Mouse (Mus musculus): ENCODE results near the gene Plek2. TPM values are rescaled to one million over a fixed set of nuclear protein-coding genes. Genes with fewer than 3 reads are reported as not detected.

The Plek2 gene
- polyA plus RNA-seq, 1 experiment, result not detected

- no peak for TF ChIP-seq GATA1 (IDR thresholded peaks at IDR 0.05; ENCODE audit: low read length)
Measured at GRCm38 (mm10) chr12:78862254-78862730, 44.5 kb downstream of the Plek2 start.

GRCm38 (mm10) chr12:78861496-78862253 lies 45.1 kb downstream of the Plek2 start, which contains the start of the genes Atp6v1d and Eif2s1:
Gene Atp6v1d (minus strand): TSS chr12:78861638.
Gene Eif2s1 (plus strand): TSS chr12:78861819.
- no peak for TF ChIP-seq GATA1 (IDR thresholded peaks at IDR 0.05; ENCODE audit: low read length)

DNA sequence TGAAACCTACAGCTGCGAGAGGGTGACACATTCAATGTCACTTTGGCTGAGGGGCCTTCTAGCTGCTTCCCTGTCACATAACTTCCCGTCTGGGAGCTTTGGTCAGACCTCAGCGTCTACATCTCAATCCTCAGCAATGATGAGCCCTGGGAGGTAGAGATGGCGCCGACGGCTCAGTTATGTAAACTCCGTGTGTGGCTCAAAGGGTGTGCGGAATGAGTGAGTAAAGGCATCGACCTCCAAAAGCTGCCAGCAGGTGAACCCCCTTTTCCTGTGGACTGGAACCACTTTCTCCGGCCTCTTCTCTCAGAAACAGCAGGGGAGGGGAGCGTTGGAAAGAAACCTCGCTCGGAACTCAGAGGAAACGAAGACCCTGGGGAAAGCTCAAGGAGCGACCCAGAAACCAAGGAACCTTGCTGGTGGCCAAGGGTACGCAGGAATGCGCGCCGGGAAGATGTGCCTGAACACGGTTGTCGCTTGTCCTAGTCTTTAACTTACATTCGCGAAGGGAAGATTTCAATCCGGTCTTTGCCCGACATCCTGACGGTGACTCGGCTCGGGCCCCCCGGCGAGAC lies 45.8 kb downstream of the Plek2 start:
- TF ChIP-seq GATA1 (IDR thresholded peaks at IDR 0.05; ENCODE audit: low read length), result no peak

DNA sequence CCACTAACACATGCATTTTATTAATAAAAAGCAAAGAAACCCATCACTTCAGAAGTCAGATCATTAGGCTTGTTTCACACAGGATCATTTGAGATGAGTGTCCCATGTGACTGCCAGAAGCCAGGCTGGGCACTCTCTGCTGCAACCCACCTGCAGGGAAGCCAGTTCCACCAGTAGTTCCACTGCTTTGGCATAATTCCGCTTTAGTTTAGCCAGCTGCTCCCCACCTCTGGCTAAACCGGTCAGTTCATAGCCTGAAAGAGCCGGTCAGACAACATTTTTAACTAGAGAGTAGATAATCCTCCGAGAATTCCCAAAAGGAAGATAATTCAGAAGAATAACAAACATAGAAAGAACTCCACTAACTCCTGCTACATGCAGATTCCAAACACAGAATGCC lies 58.5 kb downstream of the Plek2 start:
- TF ChIP-seq GATA1 (IDR thresholded peaks at IDR 0.05; ENCODE audit: low read length), result no peak

- TF ChIP-seq GATA1 (IDR thresholded peaks at IDR 0.05; ENCODE audit: low read length), result no peak
Measured at GRCm38 (mm10) chr12:78842429-78842828, 64.3 kb downstream of the Plek2 start.

- TF ChIP-seq GATA1 (IDR thresholded peaks at IDR 0.05; ENCODE audit: low read length), result no peak
Measured at GRCm38 (mm10) chr12:78839906-78840305, 66.9 kb downstream of the Plek2 start.

Other genes with a start within 250 kb of the Plek2 start
- gene Fam71d, start 215.4 kb downstream of the Plek2 start, polyA plus RNA-seq (2012), result not detected in 2 replicates
- gene Mpp5, start 158.1 kb downstream of the Plek2 start, polyA plus RNA-seq (2012), result 1.0 and 1.4 TPM in 2 replicates
- gene Atp6v1d, start 45.3 kb downstream of the Plek2 start, polyA plus RNA-seq (2012), result 4.3 and 4.7 TPM in 2 replicates
- gene Eif2s1, start 45.1 kb downstream of the Plek2 start, polyA plus RNA-seq (2012), result 23.1 and 30.1 TPM in 2 replicates
- 5.3 and 6.1 TPM in 2 replicates for gene Tmem229b, start 100.7 kb upstream of the Plek2 start, polyA plus RNA-seq (2012)
- not detected in 2 replicates for gene Plekhh1, start 122.2 kb upstream of the Plek2 start, polyA plus RNA-seq (2012)
- gene Pigh, start 182.7 kb upstream of the Plek2 start, polyA plus RNA-seq (2012), result 10.3 and 14.1 TPM in 2 replicates
- not detected in 2 replicates for gene Arg2, start 223.8 kb upstream of the Plek2 start, polyA plus RNA-seq (2012)